Mouse (Mus musculus) lung, postnatal 36 days (tissue): Measurements from ENCODE around the gene Uck2.

Source experiments
- DNase-seq: peaks from one replicate; pipeline ENCODE4 v3.0.0; 2022; ENCODE audit warnings: mixed read lengths

Uck2 gene

DNA sequence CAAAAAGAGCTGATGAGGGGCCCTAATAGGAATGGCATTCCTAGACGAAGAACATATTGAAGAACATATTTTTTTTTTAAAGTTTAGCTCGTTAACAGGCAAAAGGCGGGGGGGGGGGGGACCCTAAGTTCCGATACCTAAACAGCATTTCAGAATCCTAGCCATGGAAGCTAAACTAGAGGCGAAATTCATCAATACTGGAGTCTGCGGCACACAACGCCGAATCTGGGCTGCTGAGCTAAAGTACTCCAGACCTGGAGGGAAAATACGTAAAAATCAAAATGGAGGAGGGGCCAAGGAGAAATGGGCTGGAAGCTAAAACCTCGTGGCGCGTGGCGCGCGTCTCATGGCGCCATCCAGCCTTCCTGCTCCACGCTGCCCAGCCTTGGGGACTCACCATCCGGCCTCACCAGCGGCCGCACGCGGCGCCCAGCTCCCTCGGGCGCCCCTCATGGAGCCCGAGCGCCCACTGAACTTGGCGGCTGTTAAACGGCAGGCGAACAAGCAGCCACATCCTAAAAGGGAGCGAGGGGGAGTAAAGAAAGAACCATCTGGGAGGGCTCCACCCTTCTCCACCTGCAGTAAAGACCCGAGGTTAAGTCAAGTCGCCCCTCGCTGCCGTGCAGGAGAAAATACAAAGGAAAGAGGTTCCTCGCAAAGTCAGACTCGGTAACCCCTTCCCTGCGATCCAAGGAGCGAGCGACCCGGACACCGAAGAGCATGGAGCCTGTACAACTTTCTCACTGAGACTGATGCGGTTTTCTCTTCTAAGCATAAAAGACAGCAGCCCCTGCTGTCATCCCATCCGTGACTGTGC lies 1.5 kb downstream of the Uck2 start:
- DNase-seq: peak; percentile 55

DNA sequence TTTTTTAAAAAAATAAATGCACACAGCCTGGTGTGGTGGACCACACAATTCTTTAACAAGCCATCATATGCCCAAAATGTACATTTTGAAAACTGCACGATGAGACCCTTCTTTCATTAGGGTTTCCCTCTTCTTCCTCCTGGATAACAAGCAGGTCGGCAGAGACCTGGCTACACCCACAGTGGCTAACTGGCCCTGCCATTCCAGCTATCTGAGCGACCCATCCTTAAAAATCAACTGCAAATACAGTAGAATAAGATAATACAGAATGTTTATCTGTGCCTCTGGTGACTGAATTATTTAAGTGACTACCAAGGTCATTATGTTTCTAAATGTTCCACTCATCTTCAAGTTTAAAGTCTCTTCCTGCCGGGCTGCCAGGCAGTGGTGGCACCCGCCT lies 2.4 kb downstream of the Uck2 start:
- DNase-seq: no peak

DNA sequence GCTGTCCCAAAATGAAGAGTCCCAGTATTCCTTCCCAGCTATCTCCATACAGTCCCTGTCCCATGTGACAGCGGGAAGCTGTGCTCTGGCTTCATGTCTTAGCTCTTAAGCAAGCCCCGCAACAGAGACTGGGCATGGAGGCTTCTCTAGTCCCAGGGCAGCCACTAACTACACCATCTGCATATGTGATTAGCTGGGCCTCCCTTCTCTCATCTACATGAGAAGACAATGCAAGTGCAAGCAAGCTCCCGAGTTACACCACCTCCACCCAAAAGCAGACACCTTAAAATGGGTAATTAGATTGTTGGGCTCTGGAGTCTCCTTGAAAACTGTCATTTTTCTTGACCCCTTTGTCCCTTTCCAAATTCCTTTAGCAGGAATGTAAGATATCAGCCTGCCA lies 3.0 kb downstream of the Uck2 start:
- no peak for DNase-seq

DNA sequence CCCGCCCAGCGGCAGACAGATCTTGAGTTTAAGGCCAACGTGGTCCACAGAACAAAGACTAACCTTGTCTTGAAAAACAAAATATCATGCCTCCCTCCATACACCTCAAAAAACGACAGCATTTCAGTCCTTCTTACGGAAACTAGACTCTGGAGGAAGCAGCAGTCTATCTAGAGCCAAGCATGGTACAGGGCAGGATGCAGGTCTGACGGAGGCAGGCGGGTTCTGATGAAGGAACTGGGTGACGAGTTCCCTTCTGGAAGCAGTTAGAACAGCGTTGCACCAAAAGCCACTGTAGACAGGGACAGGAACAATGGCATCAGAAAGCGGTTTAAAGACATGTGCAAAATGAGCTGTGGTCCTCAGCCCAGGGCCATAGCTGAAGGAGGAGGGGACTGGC lies 5.1 kb downstream of the Uck2 start:
- DNase-seq: no peak

DNA sequence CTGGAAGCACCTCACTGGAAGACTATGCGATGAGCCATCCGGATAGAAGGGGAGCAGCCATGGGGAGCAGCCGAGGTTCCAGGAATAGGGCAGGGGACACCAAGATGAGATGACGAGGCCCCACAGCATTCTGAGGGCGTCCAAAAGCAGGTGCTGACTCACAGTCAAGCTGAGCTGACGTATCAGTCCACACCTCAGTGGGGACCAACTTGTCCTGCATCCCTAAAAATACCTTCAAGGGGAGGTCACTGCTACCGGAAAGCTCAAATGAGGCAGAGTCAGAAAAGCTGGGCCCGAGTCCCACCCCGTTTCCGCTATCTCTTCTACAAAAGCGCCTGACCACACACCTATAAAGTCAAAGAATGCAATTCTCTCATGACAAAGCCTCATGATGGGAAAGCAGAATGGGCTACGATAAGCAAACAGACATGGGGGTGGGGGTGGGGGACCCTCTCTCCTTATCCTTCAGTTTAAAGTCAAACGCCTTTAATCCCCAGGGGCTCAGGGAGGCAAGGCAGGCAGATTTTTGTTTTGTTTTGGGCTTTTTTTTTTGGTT lies 5.9 kb downstream of the Uck2 start:
- no peak for DNase-seq

DNA sequence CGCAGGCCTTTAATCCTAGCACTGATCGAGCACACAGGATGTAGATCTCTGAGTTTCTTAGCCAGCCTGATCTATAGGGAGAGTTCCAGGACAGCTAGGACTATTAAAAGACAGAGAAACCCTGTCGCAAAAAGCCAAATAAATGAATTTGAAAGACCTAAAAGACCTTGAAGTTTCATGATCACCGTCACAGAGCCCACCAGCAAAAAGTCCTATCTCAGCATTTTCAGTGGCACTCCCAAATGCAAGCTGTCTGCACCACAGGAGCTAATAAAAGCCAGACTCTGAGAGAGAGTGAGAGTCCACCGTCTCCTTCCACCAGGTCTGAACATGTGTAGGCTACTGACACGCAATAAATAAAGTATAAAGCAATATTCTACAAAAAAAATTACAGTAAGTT lies 6.7 kb downstream of the Uck2 start:
- no peak for DNase-seq

DNA sequence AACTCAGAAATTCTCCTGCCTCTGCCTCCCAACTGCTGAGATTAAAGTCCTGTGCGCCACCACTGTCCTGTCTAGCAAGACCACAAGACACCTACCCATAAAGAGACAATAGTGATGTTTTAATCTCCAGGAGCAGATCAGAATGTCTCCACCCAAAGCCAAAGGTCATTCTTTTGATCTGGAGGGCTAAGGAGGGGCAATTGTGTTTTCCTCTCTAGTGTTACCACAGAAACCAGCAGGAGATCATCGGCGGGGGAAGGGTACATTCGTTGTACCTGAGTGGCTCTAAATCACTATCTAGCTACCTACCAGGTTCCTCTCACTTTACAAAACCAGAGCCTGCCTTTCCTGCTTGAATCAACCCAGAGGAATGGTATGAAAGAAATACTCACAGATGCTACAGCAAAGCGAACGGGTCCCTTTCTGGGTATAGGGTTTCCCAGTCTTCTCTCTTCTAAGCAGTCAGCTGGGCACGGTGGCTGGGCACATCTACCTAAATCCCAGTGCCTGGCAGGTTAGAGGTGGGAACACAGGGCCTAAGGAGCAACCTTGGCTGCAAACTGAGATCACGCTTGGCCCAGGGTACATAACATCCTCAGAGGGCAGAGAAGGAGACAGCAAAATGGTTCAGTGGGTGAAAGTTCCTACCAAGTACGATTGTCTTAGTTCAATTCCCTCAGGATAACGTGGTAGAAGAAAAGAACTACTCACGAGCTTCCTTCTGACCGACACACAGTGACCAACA lies 10.3 kb downstream of the Uck2 start:
- no peak for DNase-seq

DNA sequence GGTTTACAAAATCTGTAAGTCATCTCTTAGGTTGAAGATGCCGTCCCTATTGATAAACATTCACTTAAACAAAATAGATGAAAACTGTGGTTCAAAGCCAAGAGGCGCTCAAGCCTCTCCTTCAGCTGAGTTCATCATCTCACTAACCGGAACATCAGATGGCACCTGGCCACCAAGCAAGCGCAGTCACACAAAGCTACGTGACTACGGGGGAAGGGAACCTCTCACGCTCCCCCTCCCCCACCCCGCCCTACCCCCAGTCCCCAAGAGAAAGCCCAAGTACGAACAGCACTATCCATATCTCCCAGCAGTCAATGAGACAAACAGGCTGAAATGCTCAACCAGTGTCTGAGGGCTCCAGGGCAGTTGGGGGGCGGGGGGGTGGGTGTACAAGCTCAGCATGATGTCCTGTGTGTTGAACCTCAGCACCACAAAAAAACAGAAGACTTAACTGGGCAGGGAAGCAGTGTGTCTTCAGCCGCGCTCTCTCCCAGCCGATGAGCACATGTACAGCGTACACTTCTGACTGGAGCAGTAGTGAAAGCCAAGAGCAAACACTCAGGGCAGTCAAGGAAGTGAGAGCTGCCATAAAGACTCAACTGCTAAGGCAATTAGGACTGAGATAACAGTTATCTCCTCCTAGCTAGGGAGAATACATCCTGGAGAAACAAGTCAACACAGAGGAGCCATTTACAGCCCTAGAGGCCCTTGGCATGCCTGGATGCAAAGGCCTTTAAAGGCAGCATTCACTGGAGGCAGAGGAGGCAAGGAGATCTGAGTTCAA lies 11.5 kb downstream of the Uck2 start:
- DNase-seq: peak; percentile 36

DNA sequence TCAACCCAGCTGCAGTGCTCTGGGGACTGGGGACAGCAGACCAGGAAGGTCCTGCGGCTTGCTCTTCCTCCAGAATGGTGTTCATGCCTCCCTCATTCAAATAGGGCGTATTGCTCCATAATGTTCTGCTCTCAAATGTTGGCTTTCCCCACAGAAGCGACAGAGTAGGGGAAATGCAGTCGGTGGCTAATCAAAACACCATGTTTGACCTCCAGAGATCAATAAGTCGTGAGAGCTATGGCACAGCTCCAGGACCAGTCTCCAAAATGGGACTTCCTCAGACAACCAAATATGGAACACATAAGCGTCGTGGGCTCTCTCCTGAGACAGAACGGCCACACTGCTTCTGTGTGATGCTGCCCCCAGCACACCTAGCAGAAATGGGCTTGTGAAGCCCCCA lies 13.3 kb downstream of the Uck2 start:
- DNase-seq: peak; percentile 53

DNA sequence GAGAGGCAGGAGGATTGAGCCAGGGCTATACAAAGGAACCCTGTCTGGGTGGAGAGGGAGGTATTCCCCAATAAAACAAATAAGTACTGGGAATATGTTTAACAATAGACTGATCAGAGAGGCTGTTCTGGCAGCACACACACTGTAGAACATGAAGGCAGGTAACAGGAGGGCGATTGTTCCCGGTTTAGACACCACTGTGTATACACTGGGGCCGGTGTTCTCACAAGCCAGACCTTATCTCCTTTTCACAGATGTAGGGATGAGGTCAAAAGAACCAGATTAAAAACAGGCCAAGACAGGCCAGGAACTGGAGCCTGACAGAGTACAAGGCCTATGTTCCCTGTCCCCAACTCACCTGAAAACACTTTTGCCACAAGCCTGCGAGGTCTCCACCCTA lies 13.8 kb downstream of the Uck2 start:
- no peak for DNase-seq

DNA sequence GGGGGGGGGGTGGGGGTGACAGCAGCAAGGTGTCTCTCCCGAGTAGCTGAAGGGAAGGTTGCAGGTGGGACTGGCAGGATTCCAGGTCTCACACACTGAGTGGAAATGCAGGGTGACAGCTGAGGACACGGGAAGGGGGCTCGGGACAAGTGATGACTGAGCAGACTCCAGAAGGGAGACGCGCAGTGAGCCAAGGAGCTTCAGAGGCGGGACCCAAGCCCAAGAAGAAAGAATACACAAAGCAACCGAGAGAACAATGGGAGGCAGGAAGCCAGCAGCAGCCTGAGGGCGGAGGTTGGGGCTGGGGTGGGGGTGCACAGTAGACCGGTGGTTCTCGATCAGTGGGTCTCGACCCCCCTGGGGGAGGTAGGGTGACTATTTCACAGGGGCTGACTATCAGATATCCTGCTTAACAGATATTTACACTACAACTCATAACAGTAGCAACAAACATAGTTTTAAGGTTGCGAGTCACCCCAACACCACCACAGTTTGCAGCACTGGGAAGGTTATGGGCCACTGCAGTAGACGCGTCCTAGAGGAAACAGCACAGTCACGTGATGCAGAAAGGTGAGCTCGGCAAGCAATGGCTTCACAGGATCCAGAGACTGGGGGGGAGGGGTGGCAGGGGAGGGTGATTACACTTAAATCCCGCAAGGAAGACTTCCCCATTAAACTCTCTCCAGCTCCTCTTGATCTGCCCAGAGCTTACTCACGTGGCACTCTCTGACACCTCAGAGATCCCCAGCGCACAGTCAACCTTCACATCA lies 14.6 kb downstream of the Uck2 start:
- peak; percentile 68 for DNase-seq

DNA sequence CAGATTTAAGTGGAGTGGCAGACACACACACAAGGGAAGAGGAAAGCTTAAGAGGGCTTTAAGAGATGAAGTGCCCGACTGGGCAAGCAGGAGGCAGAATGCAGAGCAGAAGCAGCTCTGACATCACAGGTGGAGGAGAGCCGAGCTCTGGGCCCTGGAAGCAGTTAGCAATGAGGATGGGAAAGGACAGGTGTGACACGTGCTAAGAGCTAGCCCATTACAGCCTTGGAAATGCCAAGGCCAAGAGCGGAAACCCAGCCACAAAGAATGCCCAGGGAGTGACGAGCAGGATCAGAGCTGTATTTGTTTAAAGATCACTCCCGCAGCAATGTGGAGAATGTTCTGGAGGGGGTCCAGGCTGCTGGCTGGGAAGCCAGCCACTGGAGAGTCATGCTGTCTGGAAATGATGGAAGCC lies 15.3 kb downstream of the Uck2 start:
- DNase-seq: peak; percentile 90

DNA sequence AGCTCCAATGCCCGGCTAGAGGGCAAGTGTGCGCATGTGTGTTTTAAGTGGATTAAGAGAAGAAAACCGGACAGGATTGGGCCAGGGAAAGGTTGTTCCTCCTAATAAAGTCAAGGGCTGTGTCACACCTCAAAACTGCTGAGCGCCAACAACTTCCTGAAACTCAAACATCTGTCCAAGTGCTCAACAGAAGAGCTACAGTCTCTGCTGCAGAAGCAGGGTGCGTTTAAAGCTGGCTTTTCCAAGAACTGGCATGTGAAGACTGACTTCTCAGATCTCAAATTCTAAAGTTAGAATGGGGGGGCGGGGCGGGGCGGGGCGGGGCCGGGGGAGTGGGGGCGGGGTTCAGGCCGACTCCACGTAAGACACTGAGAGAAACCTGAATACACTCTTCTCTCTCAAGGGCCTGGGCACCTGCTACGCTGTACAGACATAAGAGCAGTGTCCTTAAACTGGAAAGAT lies 15.7 kb downstream of the Uck2 start:
- peak; percentile 72 for DNase-seq

DNA sequence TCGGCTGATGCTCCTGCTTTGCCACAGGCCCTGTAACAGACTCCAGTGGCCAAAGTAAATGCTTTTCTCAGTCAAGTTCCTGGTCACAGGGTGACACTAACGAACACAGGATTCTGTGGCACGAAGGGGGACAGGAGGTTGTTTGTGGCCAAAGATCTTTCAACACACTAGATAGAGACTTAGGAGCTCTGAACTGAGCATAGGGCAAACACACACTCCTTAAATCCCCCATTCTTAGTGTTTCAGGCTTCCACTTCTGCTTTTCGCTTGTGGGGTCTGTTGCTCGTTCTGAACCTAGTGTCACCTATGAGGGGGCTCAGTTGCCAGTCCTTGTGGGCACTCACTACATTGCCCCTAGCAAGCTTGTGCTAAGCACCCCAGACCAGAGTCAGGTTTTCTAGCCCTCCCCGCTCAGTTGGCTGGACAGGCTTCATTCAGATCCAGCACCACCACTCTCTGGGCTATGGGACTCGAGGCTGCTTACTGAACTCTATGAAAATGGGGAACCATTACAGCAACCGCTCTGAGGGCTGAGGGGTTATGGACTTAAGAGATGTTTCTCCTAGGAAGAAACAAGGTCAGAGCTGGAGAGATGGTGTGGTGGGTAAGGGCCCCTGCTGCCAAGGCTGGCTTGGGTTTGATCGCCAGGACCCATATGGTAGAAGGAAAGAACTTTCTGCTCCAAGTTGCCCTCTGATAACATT lies 16.6 kb downstream of the Uck2 start:
- no peak for DNase-seq

DNA sequence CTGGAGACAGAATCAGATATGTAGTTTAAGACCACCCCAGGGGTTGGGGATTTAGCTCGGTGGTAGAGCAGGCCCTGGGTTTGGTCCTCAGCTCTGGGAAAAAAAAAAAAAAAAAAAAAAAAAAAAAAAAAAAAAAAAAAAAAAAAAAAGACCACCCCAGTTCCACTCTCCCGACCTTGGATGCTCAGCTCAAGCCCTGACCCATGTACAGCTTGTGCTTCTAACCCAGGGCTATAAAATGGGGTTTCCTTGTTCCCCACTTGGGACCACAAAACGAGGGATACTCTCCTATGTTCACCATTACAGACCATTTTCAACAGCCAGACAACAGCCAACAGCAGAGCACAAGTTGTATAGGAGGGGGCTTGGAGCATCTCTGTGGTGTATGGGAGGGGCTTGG lies 18.4 kb downstream of the Uck2 start:
- DNase-seq: no peak

DNA sequence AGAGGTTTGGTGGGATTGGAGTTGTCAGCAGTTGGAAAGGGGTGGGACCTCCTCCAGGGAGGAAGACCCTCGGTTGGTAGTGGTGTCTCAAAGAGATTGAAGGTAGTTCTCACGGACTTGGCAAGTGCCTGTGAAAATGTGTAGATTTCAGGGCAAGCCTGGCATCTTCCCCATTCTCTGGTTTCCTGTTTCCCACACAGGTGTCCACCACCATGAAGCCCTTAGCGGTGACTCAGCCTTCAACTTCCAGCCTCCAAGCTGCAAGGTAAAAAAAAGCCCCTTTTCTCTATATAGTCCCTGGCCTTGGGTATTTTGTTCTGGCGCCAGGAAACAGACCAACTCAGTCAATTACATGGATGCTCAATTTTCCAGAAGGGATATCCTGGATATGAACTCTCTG lies 19.8 kb downstream of the Uck2 start:
- no peak for DNase-seq

DNA sequence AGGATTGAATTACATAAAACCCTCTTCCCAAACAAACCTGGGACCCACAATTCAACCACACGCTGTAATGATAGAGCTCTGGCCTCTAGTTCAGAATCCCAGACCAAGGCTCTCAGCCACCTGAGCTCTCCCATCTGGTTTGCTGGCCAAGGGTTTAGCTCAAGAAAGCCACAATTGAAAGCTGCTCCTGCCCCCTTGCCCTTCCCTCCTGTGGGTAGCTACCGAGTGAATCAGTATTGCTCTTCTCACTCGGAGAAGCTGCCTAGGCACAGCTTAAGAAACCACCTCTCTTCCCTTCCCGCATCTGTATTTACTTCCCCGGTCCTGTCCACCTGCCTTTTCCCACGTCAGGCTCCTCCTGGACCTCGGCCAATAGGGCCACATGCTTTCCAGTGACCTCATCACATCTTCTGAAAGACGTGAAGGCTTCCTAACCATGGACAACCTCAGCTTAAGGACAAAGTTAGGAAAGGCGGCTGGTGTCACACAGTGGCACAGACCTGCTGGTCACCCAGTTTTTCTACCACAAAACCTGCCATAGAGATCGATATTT lies 22.6 kb downstream of the Uck2 start:
- DNase-seq: no peak

DNA sequence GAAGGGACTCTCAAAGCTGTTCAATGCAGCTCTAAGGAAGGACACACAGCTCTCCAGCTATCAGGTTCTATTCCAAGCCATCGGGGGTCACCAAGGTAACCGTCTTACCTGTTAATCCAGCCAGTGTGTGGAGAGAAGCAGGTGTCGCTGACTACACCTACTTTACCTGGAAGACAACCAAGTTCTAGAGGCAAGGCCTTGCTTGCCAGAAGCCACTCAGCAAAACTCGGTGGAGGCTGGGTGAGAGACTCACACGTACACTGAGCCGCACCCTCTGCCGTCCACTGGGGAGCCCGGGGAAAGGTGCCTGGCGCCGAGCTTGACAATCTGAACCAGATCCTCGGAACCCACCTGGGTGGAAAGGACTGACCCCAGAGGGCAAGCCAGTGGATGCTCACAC lies 23.4 kb downstream of the Uck2 start:
- peak; percentile 80 for DNase-seq

DNA sequence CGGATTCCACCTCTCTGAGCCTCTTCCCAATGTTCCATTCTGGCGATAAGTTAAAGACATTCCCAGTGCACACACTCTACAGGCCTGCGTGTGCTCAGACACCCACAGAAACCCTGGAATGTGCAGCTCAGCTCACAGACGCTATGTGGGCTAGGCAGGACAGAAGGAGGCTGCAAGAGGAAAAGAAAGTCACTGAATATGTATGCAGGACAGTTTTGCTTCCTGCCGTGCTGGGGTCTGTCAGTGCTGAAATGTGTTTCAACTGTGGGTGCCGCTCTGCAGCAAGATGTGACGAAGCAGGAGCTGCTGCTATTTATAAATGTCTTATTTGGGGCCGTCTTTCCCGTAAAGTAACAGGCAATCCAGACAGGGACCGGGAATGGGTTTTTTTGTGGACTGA lies 25.4 kb downstream of the Uck2 start:
- no peak for DNase-seq

DNA sequence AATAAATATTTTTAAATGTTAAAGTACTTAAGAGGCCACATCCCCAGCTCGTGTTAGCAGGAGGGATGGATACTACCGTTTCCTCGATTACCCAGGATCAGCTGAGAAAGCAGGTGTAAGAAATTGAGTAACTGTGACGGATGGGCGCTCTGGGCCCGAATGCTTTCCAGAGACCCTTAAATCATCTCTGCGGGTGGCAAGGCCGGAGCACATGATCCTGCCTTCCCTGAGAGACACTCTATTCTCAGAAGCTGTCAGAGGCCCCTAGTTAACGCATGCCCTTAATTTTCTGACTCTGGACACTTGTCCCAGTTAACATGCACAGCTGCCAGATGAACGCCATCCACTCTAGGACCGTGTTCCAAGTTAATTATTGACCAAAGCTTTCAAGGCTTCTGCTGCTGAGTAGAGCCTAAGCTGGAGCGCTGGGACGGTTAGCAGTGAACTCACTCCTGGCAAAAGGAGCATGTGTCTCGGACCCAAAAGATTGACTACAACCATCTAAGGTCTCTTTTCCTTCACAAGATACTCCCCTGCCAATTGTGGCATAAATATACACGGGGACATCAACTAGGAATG lies 28.3 kb downstream of the Uck2 start:
- no peak for DNase-seq

DNA sequence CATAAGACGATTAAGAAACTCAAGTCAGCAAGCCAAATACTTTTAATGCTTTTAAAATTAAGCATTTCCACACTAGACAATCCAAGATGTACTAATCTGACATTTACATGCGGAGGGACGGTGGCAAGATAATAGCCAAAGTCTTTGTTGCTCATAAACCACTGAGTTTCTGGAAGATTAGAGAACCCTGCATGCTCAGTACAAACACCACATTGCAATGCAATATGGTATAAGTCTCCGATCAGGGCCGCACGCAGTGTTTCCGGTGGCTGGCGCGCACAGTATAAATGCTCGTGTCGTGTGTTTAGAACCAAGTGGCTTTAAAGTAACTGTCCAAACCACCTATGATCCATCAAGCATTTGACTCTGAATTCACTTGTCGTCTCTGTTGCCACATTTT lies 31.5 kb downstream of the Uck2 start:
- DNase-seq: no peak
